Mouse (Mus musculus) urinary bladder, postnatal 10 days (tissue): Measurements from ENCODE around the gene Gm7970.
"Not testable (repeated sequence)": the region's sequence is repeated elsewhere in the genome, so short reads cannot be mapped to it uniquely, and the experiment has no call there.

Experiments used
- DNase-seq: peaks from one replicate; pipeline ENCODE4 v3.0.0; 2022; ENCODE audit warnings: low spot score

The Gm7970 gene

GRCm38 (mm10) chr14:41555483-41555882 is at the start of gene Gm7970:
TSS of gene Gm7970 (minus strand) at chr14:41555583.
- not testable (repeated sequence) for DNase-seq

- DNase-seq, result not testable (repeated sequence)
Measured at GRCm38 (mm10) chr14:41600935-41601334, 45.6 kb upstream of the Gm7970 start.

GRCm38 (mm10) chr14:41586346-41586745 is 31.0 kb upstream of the Gm7970 start:
- DNase-seq, result not testable (repeated sequence)

GRCm38 (mm10) chr14:41572911-41573310 is 17.5 kb upstream of the Gm7970 start, which contains the start of gene 1700049E17Rik2:
TSS of gene 1700049E17Rik2 (plus strand) at chr14:41573211.
- DNase-seq, result not testable (repeated sequence)

- not testable (repeated sequence) for DNase-seq
Measured at GRCm38 (mm10) chr14:41524695-41525094, 30.7 kb downstream of the Gm7970 start.

GRCm38 (mm10) chr14:41520683-41521082 is 34.7 kb downstream of the Gm7970 start:
- not testable (repeated sequence) for DNase-seq
